Mouse (Mus musculus): ENCODE measurements around the gene Saxo1.

Saxo1 gene

GRCm38 (mm10) chr4:86558228-86558627 lies at the start of gene Saxo1:
Gene Saxo1 (minus strand): TSS chr4:86558328.
- DNase-seq (ENCODE audit: low spot score in 2 of 2) = no peak

GRCm38 (mm10) chr4:86591304-86591703 lies 33.2 kb upstream of the Saxo1 start:
- DNase-seq (ENCODE audit: low spot score in 2 of 2) = no peak

DNA sequence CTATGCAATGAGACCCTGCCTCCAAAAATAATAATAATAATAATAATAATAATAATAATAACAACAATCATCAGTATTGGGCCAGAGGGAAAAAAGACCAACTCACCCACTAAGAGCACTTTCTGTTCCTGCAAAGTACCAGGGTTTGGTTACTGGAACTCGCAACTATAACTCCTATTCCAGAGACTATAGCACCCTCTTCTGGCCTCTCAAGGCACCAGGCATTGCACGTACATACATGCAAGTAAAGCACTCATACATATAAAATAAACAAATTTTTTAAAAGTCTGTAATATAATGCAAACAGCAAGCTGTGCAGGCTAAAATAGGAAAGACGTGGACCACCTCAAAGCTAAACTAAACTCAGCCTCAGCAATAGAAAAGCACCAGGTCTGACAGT lies 30.1 kb upstream of the Saxo1 start:
- DNase-seq (ENCODE audit: low spot score in 2 of 2) = peak in 1 of 2 experiments; percentile 49

DNA sequence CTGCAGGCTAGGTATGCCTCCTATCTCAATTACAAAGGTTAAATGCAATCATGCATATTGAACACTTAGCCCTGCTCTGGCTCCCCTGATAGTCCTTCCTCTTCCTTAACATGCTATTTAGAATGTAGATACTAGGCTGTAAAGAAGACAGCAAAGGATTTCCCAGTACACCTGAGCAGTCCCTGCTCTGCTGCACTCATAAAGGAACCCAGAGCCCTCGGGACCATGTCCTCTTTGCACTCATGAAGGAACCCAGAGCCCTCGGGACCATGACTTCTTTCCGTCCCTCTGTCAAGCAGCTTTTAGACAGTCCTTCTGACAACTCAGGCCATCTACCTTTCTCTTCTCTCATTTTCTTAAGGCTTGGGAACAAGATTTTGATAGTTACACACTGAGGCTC lies 22.5 kb upstream of the Saxo1 start:
- DNase-seq (ENCODE audit: low spot score in 2 of 2) = no peak

GRCm38 (mm10) chr4:86580056-86580455 lies 21.9 kb upstream of the Saxo1 start:
- no peak for DNase-seq (ENCODE audit: low spot score in 2 of 2)

DNA sequence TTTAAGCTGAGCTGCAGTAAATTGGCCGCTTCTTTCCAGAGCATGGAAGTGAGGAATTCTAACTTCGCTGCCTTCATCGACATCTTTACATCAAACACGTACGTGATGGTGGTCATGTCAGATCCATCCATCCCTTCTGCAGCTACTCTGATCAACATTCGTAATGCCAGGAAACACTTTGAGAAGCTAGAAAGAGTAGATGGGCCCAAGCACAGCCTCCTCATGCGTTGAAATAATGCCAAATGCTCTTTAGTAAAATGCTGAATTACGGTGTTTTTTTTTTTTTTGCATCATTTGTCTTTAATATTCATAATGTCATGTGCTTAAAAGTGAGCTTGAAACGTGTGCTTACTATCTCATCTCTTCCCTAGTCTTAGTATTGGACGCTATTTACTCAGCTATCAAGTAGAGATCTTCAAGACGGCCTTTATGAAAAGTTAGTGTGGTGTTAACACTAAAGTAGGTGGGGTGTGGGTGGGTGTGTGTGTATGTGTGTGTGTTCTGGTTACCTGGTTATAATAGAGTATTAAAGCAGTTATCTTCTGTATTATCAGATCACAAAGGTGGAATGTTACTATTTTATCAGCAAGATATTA lies 18.6 kb upstream of the Saxo1 start:
- no peak for DNase-seq (ENCODE audit: low spot score in 2 of 2)

GRCm38 (mm10) chr4:86576120-86576541 lies 18.0 kb upstream of the Saxo1 start:
- peak in 1 of 2 experiments; percentile 28 for DNase-seq (ENCODE audit: low spot score in 2 of 2)

- DNase-seq (ENCODE audit: low spot score in 2 of 2) = peak; percentile 95 to 98
Observed at GRCm38 (mm10) chr4:86575283-86575983, 17.3 kb upstream of the Saxo1 start, which contains the start of gene Rraga. Gene Rraga (plus strand): TSS chr4:86575668.

DNA sequence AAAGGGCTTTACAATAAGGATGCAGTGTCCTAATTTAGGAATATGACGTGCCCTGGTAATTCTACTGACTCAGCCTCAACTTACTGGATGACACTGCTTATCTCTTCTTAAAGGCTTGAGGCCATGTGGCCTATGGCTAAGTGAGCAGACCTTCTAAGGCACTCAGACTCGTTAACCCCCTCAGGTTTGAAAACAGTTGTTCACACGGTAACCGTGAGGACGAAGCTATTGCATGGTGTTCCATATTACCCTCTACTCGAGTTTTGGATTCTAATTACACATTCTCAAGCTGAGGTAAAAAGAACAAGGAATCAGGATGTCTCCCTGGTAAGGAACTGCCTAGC lies 16.8 kb upstream of the Saxo1 start:
- no peak for DNase-seq (ENCODE audit: low spot score in 2 of 2)

- DNase-seq (ENCODE audit: low spot score in 2 of 2) = no peak
Observed at GRCm38 (mm10) chr4:86561061-86561460, 2.9 kb upstream of the Saxo1 start.

DNA sequence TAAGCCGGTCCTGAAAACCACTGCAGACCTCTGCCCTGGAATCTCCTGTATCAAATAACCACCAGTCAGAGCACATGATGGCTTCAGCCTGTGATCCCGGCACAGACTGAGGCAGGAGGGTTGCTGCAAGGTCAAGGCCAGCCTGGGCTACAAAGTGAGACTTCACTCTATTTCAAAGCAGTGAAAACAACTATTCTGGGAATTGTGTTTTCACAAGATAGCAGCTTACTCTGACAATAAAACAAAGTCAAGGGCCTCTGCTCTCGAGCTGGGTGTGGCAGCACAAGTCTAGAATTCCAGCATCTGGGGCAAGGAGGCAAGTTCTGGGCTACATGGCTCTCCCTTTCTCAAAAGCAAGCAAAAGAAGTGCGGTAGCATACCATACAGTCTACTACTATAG lies 878 bp upstream of the Saxo1 start:
- no peak for DNase-seq (ENCODE audit: low spot score in 2 of 2)

GRCm38 (mm10) chr4:86557371-86557770 lies 757 bp downstream of the Saxo1 start:
- DNase-seq (ENCODE audit: low spot score in 2 of 2) = no peak

DNA sequence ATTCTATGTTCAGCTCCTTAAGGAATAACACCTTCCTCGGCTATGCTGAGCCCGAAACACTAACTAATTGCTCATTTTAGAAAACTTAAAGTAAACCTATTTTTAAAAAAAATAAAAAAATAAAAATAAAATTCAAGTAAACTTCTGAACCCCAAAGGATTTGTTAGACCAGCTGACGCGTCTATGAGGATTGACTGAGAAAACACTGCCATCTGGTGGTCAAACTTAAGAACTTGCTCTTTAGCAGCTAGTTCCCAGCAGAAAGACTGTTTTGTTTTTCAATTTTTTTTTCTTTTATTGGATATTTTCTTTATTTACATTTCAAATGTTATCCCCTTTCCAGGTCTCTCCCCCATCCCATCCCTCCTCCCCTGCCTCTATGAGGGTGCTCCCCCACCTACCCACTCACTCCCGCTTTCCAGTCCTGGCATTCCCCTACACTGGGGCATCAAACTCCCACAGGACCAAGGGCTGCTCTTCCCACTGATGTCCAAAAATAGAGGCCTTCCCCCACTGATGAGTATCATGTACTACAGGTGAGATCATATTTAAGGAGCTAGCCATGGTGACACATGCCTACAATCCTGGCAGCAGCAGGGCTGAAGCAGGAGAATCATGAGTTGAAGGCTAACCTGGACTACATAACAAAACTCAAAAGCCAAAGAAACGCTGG lies 3.0 kb downstream of the Saxo1 start:
- peak in 1 of 2 experiments; percentile 22 for DNase-seq (ENCODE audit: low spot score in 2 of 2)

- DNase-seq (ENCODE audit: low spot score in 2 of 2) = no peak
Observed at GRCm38 (mm10) chr4:86548332-86548731, 9.8 kb downstream of the Saxo1 start.

DNA sequence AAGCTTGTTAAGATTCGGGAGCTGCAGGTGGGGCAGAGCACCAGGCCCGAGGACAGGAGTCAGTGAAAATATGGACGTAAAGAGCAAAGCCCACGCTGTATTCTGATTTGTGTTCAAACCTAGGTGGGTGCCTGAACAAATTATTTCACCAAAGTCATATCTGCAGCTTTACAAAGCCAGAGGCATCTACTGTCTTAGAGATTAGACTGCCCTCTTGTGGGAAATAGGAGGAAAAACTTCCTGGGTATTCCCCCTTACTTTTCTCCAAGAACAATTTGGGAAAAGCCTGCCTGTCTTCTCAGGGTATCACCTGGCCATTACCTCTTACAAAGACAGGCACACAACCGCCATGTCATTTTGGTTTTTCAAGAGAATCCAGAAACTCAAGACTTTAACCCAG lies 12.5 kb downstream of the Saxo1 start:
- no peak for DNase-seq (ENCODE audit: low spot score in 2 of 2)

DNA sequence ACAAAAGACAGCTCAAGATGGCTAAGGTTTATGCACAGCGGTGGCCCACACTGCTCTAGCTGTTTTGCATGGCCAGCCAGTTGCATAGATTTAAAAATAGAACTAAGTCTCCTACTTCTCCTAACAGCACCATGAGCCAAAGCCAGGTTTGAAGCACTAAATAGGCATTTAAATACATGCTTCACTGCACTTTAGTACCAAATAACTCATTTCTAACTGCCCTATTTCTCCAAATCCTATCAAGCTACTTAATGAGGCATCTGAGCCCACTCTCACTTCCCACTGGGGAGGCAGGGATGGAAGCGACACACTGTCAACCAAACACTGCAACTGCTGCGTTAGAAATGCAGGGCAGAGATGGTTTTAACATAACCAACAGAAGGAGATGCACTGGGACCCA lies 14.1 kb downstream of the Saxo1 start:
- no peak for DNase-seq (ENCODE audit: low spot score in 2 of 2)

GRCm38 (mm10) chr4:86541573-86541972 lies 16.6 kb downstream of the Saxo1 start:
- no peak for DNase-seq (ENCODE audit: low spot score in 2 of 2)

DNA sequence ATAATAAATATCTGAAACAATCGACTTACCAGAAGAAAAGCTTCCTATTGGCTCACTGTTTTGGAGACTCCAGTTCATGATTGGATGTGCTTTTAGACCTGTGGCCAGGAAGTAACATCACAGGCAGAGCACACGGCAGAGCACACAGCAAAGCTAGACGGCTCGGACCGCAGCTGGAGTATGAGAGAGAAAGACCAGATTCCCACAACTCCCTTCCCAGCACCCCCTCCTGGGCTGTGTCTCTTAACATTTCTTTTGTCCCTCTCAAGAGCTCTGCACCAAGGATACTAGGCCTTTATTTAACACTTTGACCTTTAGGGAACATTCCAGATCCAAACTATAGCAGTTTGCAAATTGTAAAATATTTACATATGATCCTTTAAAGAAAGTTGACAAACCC lies 19.2 kb downstream of the Saxo1 start:
- no peak for DNase-seq (ENCODE audit: low spot score in 2 of 2)

DNA sequence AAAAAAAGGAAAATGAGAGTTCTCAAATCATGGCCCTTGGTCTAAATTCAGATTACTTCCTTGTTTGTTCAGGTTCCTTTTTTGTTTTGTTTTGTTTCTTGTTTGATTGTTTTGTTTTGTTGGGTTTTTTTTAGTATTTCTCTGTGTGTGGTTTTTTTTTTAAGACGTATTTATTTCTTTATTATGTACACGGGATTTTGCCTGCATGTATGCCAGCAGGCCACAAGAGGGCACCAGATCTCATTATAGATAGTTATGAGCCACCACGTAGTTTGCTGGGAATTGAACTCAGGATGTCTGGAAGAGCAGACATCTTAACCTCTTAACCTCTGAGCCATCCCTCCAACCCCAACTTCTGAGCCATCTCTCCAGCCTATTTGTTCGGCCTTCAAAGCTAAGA lies 20.2 kb downstream of the Saxo1 start:
- DNase-seq (ENCODE audit: low spot score in 2 of 2) = peak in 1 of 2 experiments; percentile 65

GRCm38 (mm10) chr4:86534091-86534481 lies 24.0 kb downstream of the Saxo1 start:
- DNase-seq (ENCODE audit: low spot score in 2 of 2) = no peak

GRCm38 (mm10) chr4:86533406-86534090 lies 24.6 kb downstream of the Saxo1 start:
- DNase-seq (ENCODE audit: low spot score in 2 of 2) = no peak

DNA sequence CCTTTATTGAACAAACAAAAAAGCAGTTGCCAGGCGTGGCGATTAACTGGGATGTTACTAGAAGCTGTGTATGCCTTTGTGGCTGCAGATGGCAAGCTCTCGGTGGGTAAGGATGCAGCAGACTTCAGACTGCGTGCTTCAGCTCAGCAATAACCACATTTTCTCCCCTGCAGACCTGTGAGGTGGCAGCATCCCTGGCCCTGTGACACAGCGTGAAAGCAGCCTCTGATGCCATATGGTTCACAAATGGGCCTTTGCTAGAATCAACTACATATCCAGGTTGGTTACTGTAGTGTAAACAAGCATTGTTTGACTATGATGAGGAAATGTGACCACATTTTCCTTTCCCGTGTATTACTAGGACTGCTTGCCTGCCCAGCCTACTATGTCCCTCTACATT lies 29.0 kb downstream of the Saxo1 start:
- no peak for DNase-seq (ENCODE audit: low spot score in 2 of 2)
